Mouse (Mus musculus): ENCODE measurements around the gene Chn2. TPM values are rescaled to one million over a fixed set of nuclear protein-coding genes. Genes with fewer than 3 reads are reported as not detected.

The Chn2 gene
- polyA plus RNA-seq, 1 experiment from 2014 or later: 23.5 TPM

- Histone ChIP-seq H3K4me3 (ENCODE audit: low read depth, low read length) (no peak overlapping the region), H3K27me3 (ENCODE audit: control insufficient read depth, insufficient read depth, low read length) (no peaks in the 10 kb centered on the region), H3K9me3 (ENCODE audit: control insufficient read depth, low read length) (no peaks in the 10 kb centered on the region), H3K9ac (replicated peaks; ENCODE audit: low read depth, low read length) (no peak overlapping the region), H3K36me3 (ENCODE audit: control insufficient read depth, insufficient read depth, low read length) (no peaks in the 10 kb centered on the region), H3K4me1 (ENCODE audit: control insufficient read depth, insufficient read depth, low read length) (no peaks in the 10 kb centered on the region; the same call in 1 of the 2 replicates), H3K4me2 (ENCODE audit: low read depth, low read length) (no peak overlapping the region), H3K27ac (ENCODE audit: low read depth, low read length) (no peak overlapping the region)
- ATAC-seq (ENCODE audit: low read depth): no peak
- WGBS: 92% methylated on average over 3 of the region's 3 CpGs
Measured at GRCm38 (mm10) chr6:54060258-54060657, 20.9 kb downstream of the Chn2 start.

GRCm38 (mm10) chr6:54061375-54061774 is 22.0 kb downstream of the Chn2 start:
- WGBS: 31% methylated on average over 9 of the region's 9 CpGs
- Histone ChIP-seq H3K4me2 (ENCODE audit: low read depth, low read length) (no peak overlapping the region), H3K9ac (replicated peaks; ENCODE audit: low read depth, low read length) (no peak overlapping the region), H3K9me3 (ENCODE audit: control insufficient read depth, low read length) (no peaks in the 10 kb centered on the region), H3K4me3 (ENCODE audit: low read depth, low read length) (no peak overlapping the region), H3K36me3 (ENCODE audit: control insufficient read depth, insufficient read depth, low read length) (no peaks in the 10 kb centered on the region), H3K4me1 (ENCODE audit: control insufficient read depth, insufficient read depth, low read length) (no peaks in the 10 kb centered on the region; the same call in 1 of the 2 replicates), H3K27ac (ENCODE audit: low read depth, low read length) (no peak overlapping the region), H3K27me3 (ENCODE audit: control insufficient read depth, insufficient read depth, low read length) (no peaks in the 10 kb centered on the region)
- ATAC-seq (ENCODE audit: low read depth): no peak

- Histone ChIP-seq H3K4me1 (ENCODE audit: control insufficient read depth, insufficient read depth, low read length) (no peaks in the 10 kb centered on the region; the same call in 1 of the 2 replicates), H3K4me3 (ENCODE audit: low read depth, low read length) (no peak overlapping the region), H3K27ac (ENCODE audit: low read depth, low read length) (no peak overlapping the region), H3K9ac (replicated peaks; ENCODE audit: low read depth, low read length) (no peak overlapping the region), H3K9me3 (ENCODE audit: control insufficient read depth, low read length) (no peaks in the 10 kb centered on the region), H3K36me3 (ENCODE audit: control insufficient read depth, insufficient read depth, low read length) (no peaks in the 10 kb centered on the region), H3K27me3 (ENCODE audit: control insufficient read depth, insufficient read depth, low read length) (no peaks in the 10 kb centered on the region), H3K4me2 (ENCODE audit: low read depth, low read length) (no peak overlapping the region)
- WGBS: 78% methylated on average over 6 of the region's 6 CpGs
- no peak for ATAC-seq (ENCODE audit: low read depth)
Measured at GRCm38 (mm10) chr6:54063878-54064277, 24.5 kb downstream of the Chn2 start.

- no peaks in the 10 kb centered on the region for H3K36me3 ChIP-seq (ENCODE audit: control insufficient read depth, insufficient read depth, low read length)
- ATAC-seq (ENCODE audit: low read depth): no peak
- H3K4me2 ChIP-seq (ENCODE audit: low read depth, low read length): no peak overlapping the region
- H3K4me3 ChIP-seq (ENCODE audit: low read depth, low read length): no peak overlapping the region
- no peaks in the 10 kb centered on the region for H3K4me1 ChIP-seq (ENCODE audit: control insufficient read depth, insufficient read depth, low read length)
- WGBS: 77% methylated on average over 5 of the region's 5 CpGs
- H3K9ac ChIP-seq (replicated peaks; ENCODE audit: low read depth, low read length): no peak overlapping the region
- H3K9me3 ChIP-seq (ENCODE audit: control insufficient read depth, low read length): no peaks in the 10 kb centered on the region
- no peaks in the 10 kb centered on the region for H3K27me3 ChIP-seq (ENCODE audit: control insufficient read depth, insufficient read depth, low read length)
- H3K27ac ChIP-seq (ENCODE audit: low read depth, low read length): no peak overlapping the region
Measured at GRCm38 (mm10) chr6:54067380-54067779, 28.0 kb downstream of the Chn2 start.

- ATAC-seq (ENCODE audit: low read depth): no peak
- H3K4me2 ChIP-seq (ENCODE audit: low read depth, low read length): no peak overlapping the region
- H3K27me3 ChIP-seq (ENCODE audit: control insufficient read depth, insufficient read depth, low read length): no peaks in the 10 kb centered on the region
- no peak overlapping the region for H3K9ac ChIP-seq (replicated peaks; ENCODE audit: low read depth, low read length)
- no peaks in the 10 kb centered on the region for H3K4me1 ChIP-seq (ENCODE audit: control insufficient read depth, insufficient read depth, low read length)
- H3K9me3 ChIP-seq (ENCODE audit: control insufficient read depth, low read length): no peaks in the 10 kb centered on the region
- WGBS: 83% methylated on average over 5 of the region's 5 CpGs
- H3K27ac ChIP-seq (ENCODE audit: low read depth, low read length): no peak overlapping the region
- H3K36me3 ChIP-seq (ENCODE audit: control insufficient read depth, insufficient read depth, low read length): no peaks in the 10 kb centered on the region
- no peak overlapping the region for H3K4me3 ChIP-seq (ENCODE audit: low read depth, low read length)
Measured at GRCm38 (mm10) chr6:54068882-54069281, 29.5 kb downstream of the Chn2 start.

- H3K4me2 ChIP-seq (ENCODE audit: low read depth, low read length): no peak overlapping the region
- no peak overlapping the region for H3K4me3 ChIP-seq (ENCODE audit: low read depth, low read length)
- H3K36me3 ChIP-seq (ENCODE audit: control insufficient read depth, insufficient read depth, low read length): no peaks in the 10 kb centered on the region
- H3K4me1 ChIP-seq (ENCODE audit: control insufficient read depth, insufficient read depth, low read length): peaks cover 5% of the 10 kb centered on the region
- H3K9ac ChIP-seq (replicated peaks; ENCODE audit: low read depth, low read length): no peak overlapping the region
- no peaks in the 10 kb centered on the region for H3K27me3 ChIP-seq (ENCODE audit: control insufficient read depth, insufficient read depth, low read length)
- H3K27ac ChIP-seq (ENCODE audit: low read depth, low read length): no peak overlapping the region
- no peaks in the 10 kb centered on the region for H3K9me3 ChIP-seq (ENCODE audit: control insufficient read depth, low read length)
- ATAC-seq (ENCODE audit: low read depth): no peak
- WGBS: 62% methylated on average over 6 of the region's 6 CpGs
Measured at GRCm38 (mm10) chr6:54070736-54071135, 31.4 kb downstream of the Chn2 start.

- ATAC-seq (ENCODE audit: low read depth): no peak
Measured at GRCm38 (mm10) chr6:54071478-54071877, 32.1 kb downstream of the Chn2 start.

GRCm38 (mm10) chr6:54074454-54074853 is 35.1 kb downstream of the Chn2 start:
- H3K4me2 ChIP-seq (ENCODE audit: low read depth, low read length): no peak overlapping the region
- H3K27ac ChIP-seq (ENCODE audit: low read depth, low read length): no peak overlapping the region
- no peaks in the 10 kb centered on the region for H3K36me3 ChIP-seq (ENCODE audit: control insufficient read depth, insufficient read depth, low read length)
- no peak overlapping the region for H3K4me3 ChIP-seq (ENCODE audit: low read depth, low read length)
- 0 out of 2 replicates have a peak, but pooled peaks have one; percentile 46 for ATAC-seq (ENCODE audit: low read depth)
- H3K9ac ChIP-seq (replicated peaks; ENCODE audit: low read depth, low read length): no peak overlapping the region; the same call in 1 of the 2 replicates
- no peaks in the 10 kb centered on the region for H3K27me3 ChIP-seq (ENCODE audit: control insufficient read depth, insufficient read depth, low read length)
- peaks cover 5% of the 10 kb centered on the region for H3K4me1 ChIP-seq (ENCODE audit: control insufficient read depth, insufficient read depth, low read length)
- no peaks in the 10 kb centered on the region for H3K9me3 ChIP-seq (ENCODE audit: control insufficient read depth, low read length)
- 33% methylated on average over 4 of the region's 4 CpGs for WGBS

More at GRCm38 (mm10) chr6:54071478-54071877, 32.1 kb downstream of the Chn2 start:
- H3K4me2 ChIP-seq (ENCODE audit: low read depth, low read length): no peak overlapping the region
- H3K9me3 ChIP-seq (ENCODE audit: control insufficient read depth, low read length): no peaks in the 10 kb centered on the region
- H3K36me3 ChIP-seq (ENCODE audit: control insufficient read depth, insufficient read depth, low read length): no peaks in the 10 kb centered on the region
- no peak overlapping the region for H3K9ac ChIP-seq (replicated peaks; ENCODE audit: low read depth, low read length)
- H3K27ac ChIP-seq (ENCODE audit: low read depth, low read length): no peak overlapping the region
- WGBS: 83% methylated on average over 4 of the region's 4 CpGs
- H3K27me3 ChIP-seq (ENCODE audit: control insufficient read depth, insufficient read depth, low read length): no peaks in the 10 kb centered on the region
- peaks cover 5% of the 10 kb centered on the region for H3K4me1 ChIP-seq (ENCODE audit: control insufficient read depth, insufficient read depth, low read length)
- H3K4me3 ChIP-seq (ENCODE audit: low read depth, low read length): no peak overlapping the region

GRCm38 (mm10) chr6:54075419-54075818 is 36.1 kb downstream of the Chn2 start:
- H3K4me2 ChIP-seq (ENCODE audit: low read depth, low read length): no peak overlapping the region
- no peak overlapping the region for H3K27ac ChIP-seq (ENCODE audit: low read depth, low read length)
- no peaks in the 10 kb centered on the region for H3K36me3 ChIP-seq (ENCODE audit: control insufficient read depth, insufficient read depth, low read length)
- no peak overlapping the region for H3K4me3 ChIP-seq (ENCODE audit: low read depth, low read length)
- 83% methylated on average over 6 of the region's 6 CpGs for WGBS
- no peak for ATAC-seq (ENCODE audit: low read depth)
- H3K9ac ChIP-seq (replicated peaks; ENCODE audit: low read depth, low read length): no peak overlapping the region
- H3K4me1 ChIP-seq (ENCODE audit: control insufficient read depth, insufficient read depth, low read length): peaks cover 5% of the 10 kb centered on the region
- no peaks in the 10 kb centered on the region for H3K9me3 ChIP-seq (ENCODE audit: control insufficient read depth, low read length)
- no peaks in the 10 kb centered on the region for H3K27me3 ChIP-seq (ENCODE audit: control insufficient read depth, insufficient read depth, low read length)

All from neural tube, embryonic 14.5 days (tissue).